Mouse (Mus musculus) cerebral cortex, adult 2 months (tissue): Measurements from ENCODE around the gene Thsd4.

ENCODE experiments used
- WGBS: fragments of 180-500 bp; shearing (Covaris S2); methylation state at CpG from one replicate; pipeline ENCODE4 v1.1.7; 2018; 5-methylcytosine and 5-hydroxymethylcytosine counted together

The Thsd4 gene

GRCm38 (mm10) chr9:60216029-60216428 is 305.8 kb downstream of the Thsd4 start:
- WGBS = 80% methylated on average over 6 of the region's 6 CpGs

GRCm38 (mm10) chr9:60213111-60213510 is 308.7 kb downstream of the Thsd4 start:
- 68% methylated on average over 1 of the region's 1 CpGs for WGBS

GRCm38 (mm10) chr9:60208843-60209242 is 313.0 kb downstream of the Thsd4 start:
- 100% methylated on average over 1 of the region's 1 CpGs for WGBS

- WGBS = 43% methylated on average over 7 of the region's 7 CpGs
Observed at GRCm38 (mm10) chr9:60203141-60203540, 318.7 kb downstream of the Thsd4 start.

- 65% methylated on average over 2 of the region's 2 CpGs for WGBS
Observed at GRCm38 (mm10) chr9:60200436-60200835, 321.4 kb downstream of the Thsd4 start.

GRCm38 (mm10) chr9:60198530-60199200 is 323.2 kb downstream of the Thsd4 start:
- 90% methylated on average over 12 of the region's 12 CpGs for WGBS

GRCm38 (mm10) chr9:60195502-60195901 is 326.3 kb downstream of the Thsd4 start:
- 78% methylated on average over 2 of the region's 2 CpGs for WGBS

- WGBS = 91% methylated on average over 6 of the region's 6 CpGs
Observed at GRCm38 (mm10) chr9:60194905-60195304, 326.9 kb downstream of the Thsd4 start.

- 93% methylated on average over 5 of the region's 5 CpGs for WGBS
Observed at GRCm38 (mm10) chr9:60192321-60192720, 329.5 kb downstream of the Thsd4 start.

- WGBS = 90% methylated on average over 2 of the region's 2 CpGs
Observed at GRCm38 (mm10) chr9:60187437-60187836, 334.4 kb downstream of the Thsd4 start.

- 54% methylated on average over 7 of the region's 7 CpGs for WGBS
Observed at GRCm38 (mm10) chr9:60186948-60187347, 334.9 kb downstream of the Thsd4 start.

GRCm38 (mm10) chr9:60184083-60184482 is 337.8 kb downstream of the Thsd4 start:
- 75% methylated on average over 3 of the region's 3 CpGs for WGBS

GRCm38 (mm10) chr9:60182371-60182770 is 339.5 kb downstream of the Thsd4 start:
- WGBS = 85% methylated on average over 6 of the region's 6 CpGs

GRCm38 (mm10) chr9:60180936-60181335 is 340.9 kb downstream of the Thsd4 start:
- 93% methylated on average over 3 of the region's 3 CpGs for WGBS

GRCm38 (mm10) chr9:60180114-60180513 is 341.7 kb downstream of the Thsd4 start:
- 82% methylated on average over 6 of the region's 6 CpGs for WGBS

- 88% methylated on average over 3 of the region's 3 CpGs for WGBS
Observed at GRCm38 (mm10) chr9:60176311-60176710, 345.5 kb downstream of the Thsd4 start.

- WGBS = 35% methylated on average over 9 of the region's 9 CpGs
Observed at GRCm38 (mm10) chr9:60172459-60173060, 349.3 kb downstream of the Thsd4 start.

- WGBS = 61% methylated on average over 4 of the region's 4 CpGs
Observed at GRCm38 (mm10) chr9:60166990-60167389, 354.9 kb downstream of the Thsd4 start.

- WGBS = 30% methylated on average over 5 of the region's 5 CpGs
Observed at GRCm38 (mm10) chr9:60160855-60161254, 361.0 kb downstream of the Thsd4 start.

GRCm38 (mm10) chr9:60160194-60160593 is 361.7 kb downstream of the Thsd4 start:
- 62% methylated on average over 7 of the region's 7 CpGs for WGBS

GRCm38 (mm10) chr9:60152990-60153389 is 368.9 kb downstream of the Thsd4 start:
- WGBS = 100% methylated on average over 1 of the region's 1 CpGs

GRCm38 (mm10) chr9:60151897-60152627 is 369.8 kb downstream of the Thsd4 start:
- WGBS = 94% methylated on average over 11 of the region's 11 CpGs

- 88% methylated on average over 1 of the region's 1 CpGs for WGBS
Observed at GRCm38 (mm10) chr9:60150511-60150910, 371.3 kb downstream of the Thsd4 start.
